Mouse (Mus musculus): ENCODE measurements around the gene Hbq1a. TPM values are rescaled to one million over a fixed set of nuclear protein-coding genes. Genes with fewer than 3 reads are reported as not detected.

Hbq1a gene
- total RNA-seq (2015) (not detected in 2 replicates), total RNA-seq (2017) (not detected in 2 replicates)

DNA sequence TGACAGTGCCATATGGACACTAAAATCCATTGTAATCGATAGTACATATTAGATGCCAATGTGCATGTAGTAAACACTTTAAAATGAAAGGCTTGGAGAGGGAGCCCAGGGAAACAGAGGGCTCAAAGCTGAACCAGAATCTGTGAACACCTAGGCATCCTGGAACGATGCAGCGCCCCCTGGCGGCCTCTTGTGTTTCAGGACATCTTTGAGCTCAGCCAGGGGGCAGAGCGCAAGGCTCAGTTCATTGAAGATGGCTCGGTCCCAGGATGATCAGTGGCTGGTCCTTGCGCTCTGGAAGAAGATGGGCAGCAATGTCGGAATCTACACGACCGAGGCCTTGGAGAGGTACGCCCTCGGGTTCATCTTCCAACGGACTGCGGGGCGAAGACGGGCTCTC lies at the start of gene Hbq1a:
TSS of gene Hbq1a (plus strand) at position 205 of the 400 bp plus-strand sequence.
- ATAC-seq (replicated peaks; ENCODE audit: poor library complexity): peak; percentile 70

DNA sequence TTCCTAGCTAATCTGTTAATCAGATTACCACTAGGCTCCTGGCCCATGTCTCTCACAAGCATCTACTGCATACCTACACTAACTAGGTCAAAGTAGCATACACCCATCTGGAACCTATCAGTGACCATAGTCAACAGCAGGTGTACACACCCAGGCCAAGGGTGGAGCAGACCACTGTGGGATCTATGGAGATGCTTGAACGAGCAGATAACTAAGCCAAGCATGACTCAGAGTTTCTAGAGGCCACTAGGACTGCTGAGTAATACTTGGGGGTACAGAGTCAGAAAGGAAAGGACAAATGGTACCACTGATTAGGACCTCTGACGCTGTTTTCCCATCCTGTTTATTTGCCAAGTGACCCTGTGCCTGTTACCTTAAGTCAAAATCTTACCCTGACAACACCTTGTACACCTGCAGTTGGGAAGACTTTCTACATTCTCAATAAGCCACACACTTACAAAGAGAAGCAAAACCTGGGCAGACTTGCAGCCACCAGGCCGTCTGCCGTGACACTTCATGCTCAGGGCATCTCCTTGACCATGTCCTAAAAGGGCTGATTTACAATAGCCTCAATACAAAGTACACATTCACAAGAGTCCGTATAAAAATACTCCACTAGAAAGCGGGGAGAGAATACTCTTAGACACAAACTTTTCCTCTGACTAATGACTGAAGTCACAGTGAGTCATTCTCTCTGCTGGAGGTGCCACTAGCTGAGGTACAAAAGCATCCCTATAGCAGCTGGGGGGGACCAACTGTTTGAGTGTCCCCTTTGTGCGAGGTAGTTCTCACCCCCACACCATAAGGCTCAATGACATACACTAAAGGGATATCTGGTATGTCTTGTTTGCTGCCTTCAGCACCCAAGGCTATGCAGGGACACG lies 48.7 kb upstream of the Hbq1a start:
- ATAC-seq (replicated peaks; ENCODE audit: poor library complexity): peak; percentile 82

DNA sequence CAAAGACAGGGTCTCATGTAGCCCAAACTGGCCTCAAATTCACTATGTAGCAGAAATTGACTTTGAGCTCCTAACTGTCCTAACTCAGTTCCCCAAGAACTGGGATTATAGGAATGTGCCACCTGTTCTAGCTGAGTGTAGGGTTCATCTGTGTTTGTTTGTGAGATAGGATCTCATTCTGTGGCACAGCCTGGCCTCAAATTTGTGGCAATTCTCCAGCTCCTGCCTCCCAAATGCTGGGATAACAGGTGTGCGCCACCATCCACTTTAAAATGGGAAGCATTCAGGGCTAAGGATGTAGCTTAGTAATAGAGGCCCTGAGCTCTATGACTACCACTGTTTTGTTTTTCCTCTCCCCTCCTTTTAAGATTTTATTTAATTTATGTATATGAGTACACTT lies 46.7 kb upstream of the Hbq1a start:
- ATAC-seq (replicated peaks; ENCODE audit: poor library complexity): no peak

DNA sequence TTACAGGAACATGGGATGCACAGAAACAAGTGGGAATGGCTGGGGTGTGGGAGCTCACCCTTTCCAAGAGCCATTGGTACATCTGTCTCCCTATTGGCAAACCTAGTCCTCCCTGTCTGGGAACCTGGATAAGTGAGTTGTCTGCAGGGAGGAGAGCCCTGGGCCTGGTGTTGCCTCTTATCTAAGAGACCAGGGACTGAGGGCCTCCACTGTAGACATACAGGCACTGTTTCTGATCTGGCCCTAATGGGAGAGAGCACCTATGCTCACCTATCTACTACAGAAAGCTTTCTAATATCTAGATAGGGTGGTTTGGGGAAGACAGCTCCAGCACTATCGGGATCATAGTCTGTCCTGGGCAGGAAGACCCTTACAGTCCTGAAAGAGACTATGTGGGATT lies 43.7 kb upstream of the Hbq1a start:
- ATAC-seq (replicated peaks; ENCODE audit: poor library complexity): peak; percentile 90

DNA sequence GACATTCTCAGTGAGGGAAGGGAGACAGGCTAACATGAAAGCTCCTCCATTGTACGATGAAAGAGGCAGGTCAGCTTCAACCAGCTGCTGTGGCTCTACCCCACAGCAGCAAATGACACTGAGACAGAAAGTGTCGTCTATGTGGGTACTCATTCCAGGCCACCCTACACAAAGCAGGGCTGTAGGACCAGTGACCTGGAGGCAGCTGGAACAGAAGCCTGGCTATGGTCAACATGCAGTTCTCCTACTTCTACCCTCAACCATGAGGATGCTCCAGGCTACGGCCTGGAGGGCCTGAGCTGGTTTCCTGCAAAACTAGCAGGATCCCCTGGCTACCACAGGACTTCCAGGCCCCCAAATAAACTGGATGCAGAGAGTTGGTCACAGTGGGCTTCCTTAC lies 43.3 kb upstream of the Hbq1a start:
- no peak for ATAC-seq (replicated peaks; ENCODE audit: poor library complexity)

DNA sequence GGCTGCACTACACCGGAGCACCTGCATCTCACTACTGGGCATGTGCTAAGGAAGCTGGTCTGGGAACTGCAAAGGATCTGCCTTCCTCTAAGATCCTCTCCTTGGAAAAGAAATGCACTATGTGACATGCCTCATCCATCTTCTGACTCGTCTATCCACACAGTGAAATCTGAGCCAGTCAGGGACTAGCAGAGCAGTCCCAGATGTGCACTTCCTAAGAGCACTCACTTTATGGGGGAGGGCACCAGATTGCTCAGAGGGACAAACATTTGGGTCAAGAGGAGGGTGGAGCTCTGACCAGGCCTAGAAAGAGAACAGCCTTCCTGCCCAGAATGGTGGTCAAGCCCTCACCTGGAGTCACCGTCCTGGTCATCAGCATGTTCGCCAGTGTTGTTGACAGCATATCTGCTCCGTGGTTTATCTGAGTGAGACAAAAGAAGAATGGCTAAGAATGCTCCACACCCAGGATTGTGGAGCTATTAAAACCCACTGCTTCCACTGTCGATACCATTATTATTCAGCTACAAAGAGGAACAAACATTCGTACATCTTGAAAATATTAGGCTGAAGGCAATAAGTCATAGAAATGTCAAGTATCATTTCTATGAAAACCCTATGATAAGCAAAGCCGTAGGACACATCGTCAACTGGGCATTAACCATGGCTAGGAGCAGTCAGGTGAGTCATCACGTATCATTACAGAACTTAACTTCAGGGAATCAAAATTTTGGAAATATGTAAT lies 37.0 kb upstream of the Hbq1a start:
- ATAC-seq (replicated peaks; ENCODE audit: poor library complexity): no peak

DNA sequence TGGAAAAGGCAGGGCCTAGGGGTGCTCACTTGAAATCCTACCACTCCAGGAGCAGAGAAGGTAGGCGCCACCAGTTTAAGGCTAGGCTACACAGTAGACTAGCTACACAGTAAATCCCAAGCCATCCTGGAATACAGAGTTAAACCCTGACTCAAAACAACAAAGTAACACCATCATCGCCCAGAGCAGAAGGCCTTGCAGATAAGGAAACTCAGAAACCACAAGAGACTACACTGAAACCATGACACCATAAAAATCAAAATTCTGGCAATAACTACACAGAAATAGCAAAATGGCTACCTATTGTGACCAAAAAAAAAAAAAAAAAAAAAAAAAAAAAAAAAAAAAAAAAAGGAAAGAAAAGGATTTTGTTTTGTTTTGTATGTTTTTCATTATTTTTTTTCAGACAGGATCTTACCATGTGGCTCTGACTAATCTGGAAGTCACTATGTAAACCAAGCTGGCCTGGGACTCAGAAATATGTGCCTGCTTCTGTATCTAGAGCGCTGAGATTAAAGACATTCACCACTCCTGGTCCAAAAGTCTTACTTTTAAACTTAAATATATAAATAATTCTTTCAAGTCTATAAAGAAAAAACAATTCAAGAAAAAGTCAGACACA lies 34.6 kb upstream of the Hbq1a start:
- ATAC-seq (replicated peaks; ENCODE audit: poor library complexity): peak; percentile 63

DNA sequence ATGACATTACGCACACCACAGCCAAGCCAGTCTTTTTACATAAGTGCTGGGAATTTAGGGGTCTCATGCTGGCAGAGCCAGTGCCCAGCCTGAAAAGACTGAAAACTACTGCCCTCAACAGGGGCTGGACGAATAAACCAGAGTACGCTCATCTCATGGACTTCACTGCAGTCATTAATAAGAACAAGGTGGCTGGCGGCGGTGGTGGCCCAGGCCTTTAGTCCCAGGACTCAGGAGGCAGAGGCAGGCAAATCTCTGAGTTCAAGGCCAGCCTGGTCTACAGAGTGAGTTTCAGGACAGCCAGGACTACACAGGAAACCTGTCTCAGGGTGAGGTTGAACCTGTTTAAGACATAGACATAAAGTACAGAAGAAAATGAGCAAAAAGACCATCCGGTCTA lies 33.7 kb upstream of the Hbq1a start:
- no peak for ATAC-seq (replicated peaks; ENCODE audit: poor library complexity)

DNA sequence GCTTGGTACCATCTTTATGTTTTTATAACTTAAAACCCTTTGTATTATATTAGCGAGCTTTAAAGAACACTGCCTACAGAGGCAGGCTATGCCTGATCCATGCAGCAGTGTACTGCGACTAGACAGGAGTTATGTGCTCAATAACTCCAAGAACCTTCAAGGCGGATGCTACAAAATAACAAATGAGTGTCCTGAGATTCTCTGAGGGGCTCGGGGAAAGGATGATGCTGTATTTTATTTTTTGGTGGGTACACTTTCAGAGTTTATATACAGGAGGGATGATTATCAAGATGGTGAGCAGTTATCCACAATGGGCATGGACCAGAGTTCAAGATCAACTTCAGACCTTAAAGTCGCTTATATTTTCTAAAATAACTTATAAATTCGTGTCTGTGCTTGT lies 33.1 kb upstream of the Hbq1a start:
- no peak for ATAC-seq (replicated peaks; ENCODE audit: poor library complexity)

DNA sequence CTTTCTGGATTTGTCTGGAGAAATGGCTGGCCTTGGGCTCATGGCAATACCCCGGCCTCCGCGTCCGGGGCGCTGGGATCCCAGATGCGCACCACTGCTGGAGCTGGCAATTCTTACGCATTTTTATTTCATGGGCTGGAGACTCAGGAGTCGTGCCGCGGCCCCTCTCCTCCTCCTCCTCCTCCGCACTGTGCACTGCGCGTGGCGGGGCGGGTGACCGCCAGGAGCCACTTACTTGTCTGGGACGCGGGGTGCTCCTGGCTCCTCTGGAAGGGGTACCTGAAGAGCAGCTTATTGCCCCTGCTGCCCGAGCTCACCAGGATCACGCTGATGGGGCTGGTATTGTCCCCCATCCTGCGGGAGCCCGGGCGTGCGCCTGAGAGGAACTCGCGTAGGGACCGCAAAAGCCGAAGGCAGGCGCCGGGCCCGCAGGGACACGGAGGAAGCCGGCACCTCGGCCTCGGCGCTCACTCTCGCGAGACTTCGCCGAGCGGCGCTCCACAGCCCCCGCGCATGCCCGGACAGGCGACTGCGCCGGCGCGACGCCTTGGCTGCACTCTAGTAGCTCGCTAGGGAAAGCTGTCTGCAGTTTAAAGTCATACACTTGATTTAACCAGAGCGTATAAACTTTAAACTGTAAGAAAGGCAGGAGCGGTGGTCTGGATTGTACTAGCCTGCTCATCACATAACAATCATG lies 32.5 kb upstream of the Hbq1a start, which contains the start of gene Nprl3:
TSS of gene Nprl3 (minus strand) at position 520 of the 697 bp plus-strand sequence.
- ATAC-seq (replicated peaks; ENCODE audit: poor library complexity): peak; percentile 77

DNA sequence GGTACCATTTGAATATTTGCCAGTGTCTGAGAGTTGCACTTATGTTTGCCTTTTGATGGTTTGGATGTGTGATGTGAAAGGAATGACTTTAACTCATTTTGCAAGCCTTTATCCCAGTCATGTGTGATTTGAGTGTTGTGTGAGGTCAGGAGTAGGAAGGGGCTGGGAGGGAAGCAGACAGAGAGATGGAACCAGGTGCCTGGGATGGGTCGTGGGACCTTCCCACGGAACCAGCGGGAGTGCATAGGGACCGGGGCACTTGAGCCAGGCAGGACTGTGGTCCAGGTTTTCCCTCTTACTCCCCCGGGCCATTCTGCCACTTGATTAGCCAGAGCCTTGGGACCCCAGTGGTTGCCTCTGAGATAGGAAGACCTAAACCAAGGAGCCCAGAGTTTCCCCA lies 31.9 kb upstream of the Hbq1a start:
- no peak for ATAC-seq (replicated peaks; ENCODE audit: poor library complexity)

DNA sequence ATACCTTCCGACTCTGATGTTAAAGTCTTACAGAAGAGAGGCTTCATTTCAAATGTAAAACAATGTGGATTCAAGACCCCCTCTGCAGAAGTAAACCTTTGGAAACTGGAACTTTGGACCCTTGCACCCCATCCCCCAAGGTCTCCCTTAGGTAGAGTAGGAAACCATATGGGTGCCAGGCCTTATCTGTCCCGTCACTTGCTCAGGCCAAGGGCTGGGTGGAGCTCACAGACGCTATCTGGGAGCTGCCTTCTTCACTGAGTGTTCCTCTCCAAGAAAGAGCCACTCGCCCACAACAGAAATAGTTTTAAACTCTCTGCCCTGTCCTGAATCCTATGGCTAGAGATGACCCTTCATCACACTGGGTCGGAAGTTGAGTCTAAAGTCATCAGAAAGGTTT lies 30.9 kb upstream of the Hbq1a start:
- ATAC-seq (replicated peaks; ENCODE audit: poor library complexity): peak; percentile 63

DNA sequence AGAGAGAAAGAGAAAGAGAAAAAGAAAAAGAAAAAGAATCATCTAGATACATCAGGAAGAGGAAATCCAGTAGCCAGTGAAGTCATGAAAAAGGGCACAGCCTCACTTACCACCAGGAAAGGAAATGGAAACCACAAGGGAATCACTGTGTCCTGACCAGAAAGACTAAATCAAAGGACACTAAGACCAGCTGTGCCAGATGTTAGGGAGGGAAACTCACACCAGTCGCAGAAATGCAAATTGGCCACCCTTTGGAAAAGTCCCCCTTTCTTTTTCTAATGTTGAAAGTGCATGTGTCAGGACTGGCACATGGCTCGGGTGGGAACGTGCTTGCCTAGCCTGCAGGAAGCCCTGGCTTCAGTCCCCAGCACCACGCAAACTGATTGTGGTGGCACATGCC lies 28.7 kb upstream of the Hbq1a start:
- ATAC-seq (replicated peaks; ENCODE audit: poor library complexity): no peak

DNA sequence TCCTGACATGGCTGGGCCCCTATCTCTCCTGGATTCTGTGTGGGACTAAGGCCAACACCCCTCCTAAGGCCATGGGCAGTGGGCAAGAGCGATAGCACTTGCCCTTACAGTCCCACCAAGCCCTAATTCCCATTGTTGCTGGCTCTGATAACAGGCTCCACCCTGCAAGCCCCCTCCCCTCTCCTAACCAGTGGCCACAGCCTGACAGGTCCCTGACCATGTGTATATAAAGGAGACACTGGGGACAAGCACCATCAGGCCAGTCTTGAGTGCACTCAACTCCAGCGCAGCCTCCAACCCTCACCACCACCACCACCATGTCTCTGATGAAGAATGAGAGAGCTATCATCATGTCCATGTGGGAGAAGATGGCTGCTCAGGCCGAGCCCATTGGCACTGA lies 23.5 kb upstream of the Hbq1a start, which contains the start of gene Hba-x:
TSS of gene Hba-x (plus strand) at position 54 of the 400 bp plus-strand sequence.
- ATAC-seq (replicated peaks; ENCODE audit: poor library complexity): no peak

DNA sequence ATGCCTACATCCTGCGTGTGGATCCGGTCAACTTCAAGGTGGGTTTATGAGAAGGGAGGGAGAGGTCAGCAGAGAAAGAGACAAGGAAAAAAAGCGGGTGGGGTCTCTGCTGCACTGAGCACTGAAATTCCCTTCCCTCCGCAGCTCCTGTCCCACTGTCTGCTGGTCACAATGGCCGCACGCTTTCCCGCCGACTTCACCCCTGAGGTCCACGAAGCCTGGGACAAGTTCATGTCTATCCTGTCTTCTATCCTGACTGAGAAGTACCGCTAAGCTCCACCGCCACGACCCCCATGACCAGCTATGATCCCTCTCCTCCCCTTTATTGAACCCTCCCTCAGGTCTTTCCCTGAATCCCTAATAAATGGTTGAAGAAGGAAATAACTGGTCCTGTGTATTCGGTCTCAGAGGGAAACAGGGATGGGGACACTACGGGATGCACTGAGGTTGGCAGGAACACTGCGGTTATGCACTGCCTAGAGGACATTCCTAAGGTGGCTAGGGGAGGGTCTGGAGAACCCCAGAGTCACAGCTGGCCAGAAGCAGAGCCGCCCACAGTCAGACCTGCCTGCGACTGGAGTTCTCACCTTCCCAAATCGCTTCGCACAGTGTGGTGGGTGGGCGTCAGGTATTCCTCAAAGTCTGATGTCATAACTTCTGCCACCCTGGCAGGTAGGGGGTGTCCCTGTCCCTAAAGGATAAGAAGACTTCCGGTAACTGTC lies 22.0 kb upstream of the Hbq1a start:
- no peak for ATAC-seq (replicated peaks; ENCODE audit: poor library complexity)

DNA sequence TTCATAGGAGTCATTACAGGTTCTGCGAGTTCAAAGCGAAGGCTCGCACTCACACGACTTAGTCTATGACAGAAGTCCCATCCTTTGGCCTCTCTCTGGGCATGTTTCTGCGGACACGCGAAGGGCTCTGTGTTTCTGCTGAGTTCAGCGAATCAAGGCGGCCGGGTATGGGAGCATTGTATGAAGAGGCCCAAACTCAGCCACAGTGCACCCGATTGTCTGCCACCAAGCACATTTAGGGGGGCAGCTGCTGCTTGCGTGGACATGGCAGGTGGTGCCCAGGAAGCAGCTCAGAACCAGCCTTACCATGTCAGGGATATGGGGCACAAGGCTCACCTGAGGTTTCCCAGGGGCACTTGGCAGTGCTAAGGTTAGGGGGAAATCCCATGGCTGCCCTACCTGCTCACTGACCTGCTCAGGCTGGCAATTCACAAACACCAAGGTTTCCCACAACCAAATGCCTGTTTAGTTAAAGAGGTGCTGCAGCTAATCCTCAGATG lies 21.4 kb upstream of the Hbq1a start:
- no peak for ATAC-seq (replicated peaks; ENCODE audit: poor library complexity)

DNA sequence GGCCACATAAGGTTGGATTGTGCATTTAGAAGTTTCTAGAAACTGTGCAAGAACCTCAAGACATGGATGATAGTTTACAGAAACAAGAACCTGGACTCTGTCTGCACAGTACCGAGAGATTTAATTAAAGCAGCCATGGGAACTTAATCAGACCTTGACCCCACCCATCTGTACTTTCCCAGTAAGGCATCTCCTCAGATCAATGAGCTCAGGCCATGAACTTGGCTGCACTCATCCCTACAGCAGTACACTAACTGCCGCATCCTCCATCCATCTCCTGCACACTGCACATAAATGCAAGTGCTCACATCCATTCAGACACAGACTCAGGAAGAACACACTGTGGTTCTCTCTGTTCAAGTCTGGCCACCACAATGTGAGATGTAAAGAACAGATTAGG lies 19.2 kb upstream of the Hbq1a start:
- ATAC-seq (replicated peaks; ENCODE audit: poor library complexity): no peak

DNA sequence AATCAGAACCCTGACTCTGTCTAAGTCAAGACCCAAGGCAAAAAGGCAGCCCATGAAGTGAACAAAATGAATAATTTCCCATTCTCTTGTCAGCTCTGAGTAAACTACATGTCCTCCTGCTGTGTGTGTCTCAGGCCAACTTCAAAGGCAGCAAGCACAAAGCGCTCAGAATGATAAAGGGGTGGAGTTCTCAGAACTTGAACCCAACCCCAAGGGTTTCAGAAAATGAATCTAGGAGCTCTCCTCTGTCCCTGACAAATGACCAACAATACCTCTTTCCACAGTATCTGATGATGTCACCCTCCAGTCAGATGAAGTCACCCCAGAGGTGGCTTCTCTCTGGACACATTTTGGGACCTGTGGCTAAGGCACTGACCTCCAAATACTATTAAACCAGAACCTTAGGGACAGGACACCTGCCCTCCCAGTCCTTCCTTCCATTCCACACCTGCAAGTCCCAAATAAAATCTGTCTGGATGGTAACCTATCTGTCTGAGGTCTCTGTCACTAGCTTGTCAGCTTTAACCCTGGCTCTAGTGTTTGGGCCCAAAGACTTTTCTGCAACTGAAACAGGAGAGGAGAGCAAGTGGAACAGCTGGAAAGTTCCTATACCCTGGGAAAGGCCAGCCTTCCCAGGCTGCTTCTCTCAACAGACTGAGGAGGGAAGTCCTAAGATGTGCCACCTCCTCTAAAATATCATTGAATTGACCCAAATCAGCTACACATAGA lies 18.3 kb upstream of the Hbq1a start:
- no peak for ATAC-seq (replicated peaks; ENCODE audit: poor library complexity)

DNA sequence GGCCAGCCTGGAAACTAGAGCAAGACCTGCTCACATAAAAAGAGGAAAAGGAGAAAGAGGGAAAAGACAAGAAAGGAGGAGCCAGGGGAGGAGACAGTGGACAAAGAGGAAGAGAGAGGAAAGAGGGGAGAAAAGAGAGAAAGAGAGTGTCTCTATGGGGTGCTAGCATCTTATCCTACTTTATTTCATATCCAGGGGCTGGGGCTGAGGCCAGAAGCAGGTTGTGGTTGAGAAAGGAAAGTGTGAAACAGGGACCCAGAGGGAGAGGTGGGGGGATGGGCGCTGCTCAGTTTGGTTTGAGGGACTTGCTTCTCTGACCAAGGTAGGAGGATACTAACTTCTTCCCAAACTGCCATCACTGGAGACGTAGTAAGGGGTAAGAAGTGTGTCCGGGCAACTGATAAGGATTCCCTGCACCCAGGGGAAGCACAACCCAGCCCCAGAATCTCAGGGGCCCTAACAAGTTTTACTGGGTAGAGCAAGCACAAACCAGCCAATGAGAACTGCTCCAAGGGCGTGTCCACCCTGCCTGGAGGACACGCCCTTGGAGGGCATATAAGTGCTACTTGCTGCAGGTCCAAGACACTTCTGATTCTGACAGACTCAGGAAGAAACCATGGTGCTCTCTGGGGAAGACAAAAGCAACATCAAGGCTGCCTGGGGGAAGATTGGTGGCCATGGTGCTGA lies 16.6 kb upstream of the Hbq1a start, which contains the start of gene Hba-a1:
TSS of gene Hba-a1 (plus strand) at position 421 of the 687 bp plus-strand sequence.
- peak; percentile 78 for ATAC-seq (replicated peaks; ENCODE audit: poor library complexity)
